Mouse (Mus musculus) gastrocnemius, adult 8-10 months (tissue): ENCODE measurements around the gene Afap1. TPM values are rescaled to one million over a fixed set of nuclear protein-coding genes. Genes with fewer than 3 reads are reported as not detected.

Source experiments
- DNase-seq, 2 experiments: peaks; one replicate each; pipeline ENCODE4 v3.0.0; 2022; ENCODE audit warnings: low spot score in 2 of 2
- total RNA-seq, 4 experiments: library from RNA; stranded (reverse); gene quantifications; 2 replicates each; pipeline ENCODE4 v1.2.4; 2022

The Afap1 gene
- total RNA-seq, result 1 to 10 TPM; 5.5 to 7.5 (median 5.8) TPM

DNA sequence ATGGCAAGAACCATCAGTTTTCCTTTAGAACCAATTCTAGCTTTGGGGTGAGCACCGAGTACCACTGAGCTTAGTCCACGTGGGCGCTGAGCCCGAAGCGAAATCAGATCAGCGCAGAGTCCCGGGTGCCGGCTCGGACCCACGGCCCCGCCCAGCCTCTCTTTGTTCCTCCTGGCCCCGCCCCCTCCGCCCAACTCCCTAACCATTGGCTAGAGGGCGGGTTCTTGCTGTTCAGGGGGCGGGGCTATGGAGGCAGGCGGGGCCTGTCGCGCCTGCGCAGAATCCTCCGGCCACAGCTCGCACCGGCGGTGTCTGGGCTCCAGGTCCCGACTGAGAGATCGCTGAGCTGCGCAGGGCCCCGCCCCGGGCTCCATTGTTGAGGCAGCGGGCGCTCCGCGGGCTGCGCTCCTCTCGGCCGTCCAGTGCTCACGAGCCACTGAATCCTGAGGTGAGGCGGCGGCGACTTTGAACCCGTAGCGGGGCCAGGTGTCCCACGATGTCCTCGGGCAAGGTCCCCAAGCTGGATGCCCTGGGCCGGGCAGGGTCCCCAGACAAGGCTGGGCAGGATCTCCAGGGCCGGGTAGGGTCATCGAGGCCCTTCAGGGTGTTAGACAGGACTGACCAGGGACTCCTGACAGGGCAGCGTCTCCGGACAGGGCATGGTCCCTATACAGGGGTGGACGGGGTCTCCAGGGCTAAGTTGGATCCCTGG lies at the start of gene Afap1:
Afap1 (plus strand) TSS at position 227 of the 712 bp plus-strand sequence.
- peak; percentile 98 to 99 for DNase-seq

DNA sequence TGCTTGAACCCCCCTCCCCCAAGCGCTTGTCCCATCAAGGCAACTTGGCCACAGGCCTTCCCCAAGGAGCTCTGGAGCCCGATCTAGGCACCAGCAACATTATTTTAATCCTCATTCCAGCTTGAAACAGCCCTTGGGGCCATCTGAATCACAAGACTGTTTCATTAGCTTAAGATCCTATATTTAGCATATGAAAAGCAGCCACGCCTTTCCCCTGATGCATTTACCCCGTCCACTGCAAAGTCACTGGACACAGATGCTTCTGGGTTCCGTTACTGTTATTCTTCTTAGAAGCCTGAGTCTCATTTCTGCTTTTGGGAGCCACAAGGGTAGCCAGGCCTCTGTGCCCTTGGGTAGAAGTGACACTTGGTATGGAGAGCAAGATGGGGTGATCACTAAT lies 41.6 kb upstream of the Afap1 start:
- DNase-seq, result no peak

DNA sequence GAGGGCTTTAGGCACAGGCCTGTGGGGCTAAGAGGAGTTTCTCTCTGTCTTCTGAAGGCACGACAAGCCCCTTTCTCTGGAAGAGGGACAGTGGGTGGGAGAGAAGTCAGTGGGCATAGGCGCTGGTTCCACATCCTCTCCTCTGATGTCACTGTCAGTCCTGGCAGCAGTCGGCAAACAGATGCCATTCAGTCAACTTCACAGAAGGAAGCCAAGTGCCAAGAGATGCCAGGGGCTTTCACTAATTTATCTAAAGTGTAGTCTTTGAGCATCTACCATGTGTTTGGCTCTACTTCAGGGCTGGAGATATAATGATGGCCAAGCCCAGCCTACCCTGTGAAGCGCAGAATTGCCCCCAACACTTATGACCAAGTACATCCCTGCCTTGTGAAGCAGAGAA lies 39.7 kb upstream of the Afap1 start:
- no peak for DNase-seq

DNA sequence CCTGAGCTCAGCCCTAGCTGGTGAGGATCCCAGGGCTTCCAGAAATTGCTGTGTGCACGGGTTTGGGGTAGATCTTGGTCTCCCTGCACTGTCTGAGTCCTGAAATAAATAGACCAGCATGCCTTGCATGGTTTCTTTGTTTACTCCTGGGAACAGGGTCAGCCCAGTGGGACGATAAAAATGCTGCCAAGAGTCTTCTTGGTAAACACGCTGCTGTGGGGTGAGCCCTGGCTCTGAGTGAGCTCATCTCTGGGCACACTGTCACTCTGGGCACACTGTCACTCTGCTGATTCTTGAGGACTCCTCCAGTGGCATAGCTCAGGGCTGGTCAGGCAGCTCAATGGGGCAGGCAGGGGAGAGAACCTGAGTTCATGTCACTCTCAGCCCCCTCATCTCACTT lies 36.9 kb upstream of the Afap1 start:
- peak in 1 of 2 experiments; percentile 38 for DNase-seq

DNA sequence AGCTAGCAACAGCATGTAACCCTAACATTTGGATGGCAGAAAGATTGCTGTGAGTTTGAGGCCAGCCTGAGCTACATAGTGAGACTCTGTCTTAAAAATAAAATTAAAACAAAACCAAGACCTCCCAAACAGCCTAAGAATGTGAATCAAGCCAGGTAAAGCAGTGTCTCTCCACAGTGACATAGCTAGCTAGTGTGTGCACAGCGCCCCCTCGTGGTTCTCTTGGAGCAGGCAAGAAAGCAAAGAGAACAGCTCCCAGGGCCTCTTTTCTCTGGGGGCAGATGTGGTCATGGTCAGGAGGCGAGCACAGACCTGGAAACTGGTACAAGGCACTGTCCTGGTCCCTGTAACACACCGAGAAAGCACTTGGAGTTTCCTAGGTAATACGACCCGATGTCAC lies 35.0 kb upstream of the Afap1 start:
- DNase-seq, result peak; percentile 20 to 39

DNA sequence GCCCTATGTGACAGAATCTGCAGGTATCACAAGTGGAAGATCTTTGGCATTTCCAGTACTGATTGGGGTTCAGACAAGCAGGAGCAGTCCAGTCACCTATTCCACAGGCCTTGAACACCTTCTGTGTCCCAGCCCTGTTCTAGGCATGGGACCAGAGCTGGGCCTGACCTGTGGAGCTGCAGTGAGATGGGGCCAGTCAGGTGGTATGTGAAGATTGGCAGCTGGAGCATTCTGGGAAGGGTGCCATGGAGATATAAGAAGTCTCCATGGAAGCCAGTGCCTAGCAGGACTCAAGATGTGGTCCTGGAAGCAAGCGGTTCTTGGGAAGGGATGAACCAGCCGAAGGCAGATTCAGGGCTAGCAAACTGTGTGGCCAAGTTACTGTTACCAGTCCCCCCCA lies 31.7 kb upstream of the Afap1 start:
- peak; percentile 16 to 55 for DNase-seq

DNA sequence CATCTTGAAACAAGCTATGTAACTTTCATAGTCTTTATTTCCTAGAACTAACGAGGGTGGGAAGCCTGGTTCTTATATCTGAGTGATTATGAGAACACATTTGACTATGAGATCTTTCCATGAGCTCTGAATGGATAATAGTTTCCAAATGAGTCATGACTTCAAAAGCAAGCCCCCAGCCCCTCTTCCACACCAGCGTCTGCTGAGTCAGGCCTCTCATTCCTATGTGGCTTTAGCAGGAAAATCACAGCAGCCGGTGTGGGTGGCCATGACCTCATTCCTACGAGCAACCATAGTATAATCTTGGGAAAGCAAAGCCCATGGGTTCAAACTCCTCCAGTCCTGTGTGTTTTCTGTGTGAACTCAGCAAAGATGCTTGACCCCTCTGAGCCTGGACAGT lies 23.1 kb upstream of the Afap1 start:
- no peak for DNase-seq

DNA sequence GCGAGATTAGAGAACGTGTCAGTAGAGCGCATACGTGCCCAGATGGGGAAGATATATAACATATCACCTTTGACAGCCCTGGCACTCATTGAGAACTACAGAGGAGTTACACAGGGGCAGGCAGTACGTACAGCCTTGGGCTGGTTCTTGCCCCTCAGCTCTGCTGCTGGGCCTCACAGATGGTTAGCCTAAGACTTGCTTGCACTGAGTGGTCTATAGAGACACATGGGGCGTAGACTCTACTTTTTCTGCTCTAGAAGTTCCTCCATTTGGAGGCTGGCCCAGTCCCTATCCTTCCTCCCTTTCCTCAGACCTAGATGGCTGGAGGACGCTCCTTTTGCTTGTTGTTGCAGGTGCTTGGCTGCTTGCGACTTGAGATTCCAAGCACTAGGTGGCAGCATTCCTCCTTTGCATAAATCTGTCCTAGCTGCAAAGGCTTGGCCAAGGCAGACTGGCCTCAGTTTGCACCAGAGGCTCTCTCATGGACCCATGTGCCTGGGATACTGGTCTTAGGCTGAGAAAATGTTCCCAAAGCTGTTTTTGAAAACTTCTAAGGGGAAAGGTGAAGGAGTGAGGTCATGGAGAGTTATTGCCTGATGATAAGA lies 22.6 kb upstream of the Afap1 start:
- DNase-seq, result peak; percentile 54 to 59

DNA sequence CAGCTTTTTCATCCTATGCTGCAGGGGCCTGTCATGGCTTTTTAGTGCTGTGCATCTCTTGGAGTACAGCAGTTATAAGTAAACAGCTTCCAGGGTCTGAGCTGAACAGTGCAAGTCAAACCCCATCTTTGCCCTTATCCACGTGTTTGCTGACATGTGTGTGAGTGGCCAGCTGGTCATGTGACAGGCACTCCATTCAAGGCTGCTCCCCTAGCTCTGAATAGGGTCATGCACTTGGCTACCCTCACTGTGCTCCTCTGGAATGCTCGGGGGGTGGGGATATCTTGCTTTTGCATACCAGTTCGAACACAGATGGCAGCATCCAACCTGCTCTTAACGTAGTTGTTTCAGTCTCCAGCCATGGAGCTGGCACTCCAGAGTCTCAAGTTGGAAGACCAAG lies 19.7 kb upstream of the Afap1 start:
- DNase-seq, result no peak

DNA sequence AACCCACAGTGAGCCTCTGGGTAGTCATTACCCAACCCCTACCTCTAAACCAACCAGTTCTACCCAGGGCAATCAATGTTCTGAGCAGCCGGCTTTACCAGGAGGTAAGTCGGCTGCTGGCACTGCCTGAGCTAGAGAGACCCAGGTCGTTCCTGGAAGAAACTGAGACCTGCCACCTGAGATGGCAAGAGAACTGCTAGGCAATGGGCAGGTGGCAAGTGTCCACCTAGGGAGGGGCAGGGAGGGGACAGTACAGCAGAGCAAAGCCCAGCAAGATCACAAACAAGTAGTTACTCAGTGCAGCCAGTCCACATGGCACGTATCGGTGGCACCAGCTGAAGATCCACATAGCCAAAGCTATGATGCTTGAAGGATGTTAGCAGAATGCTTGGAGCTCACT lies 16.9 kb upstream of the Afap1 start:
- DNase-seq, result peak; percentile 60 to 64

DNA sequence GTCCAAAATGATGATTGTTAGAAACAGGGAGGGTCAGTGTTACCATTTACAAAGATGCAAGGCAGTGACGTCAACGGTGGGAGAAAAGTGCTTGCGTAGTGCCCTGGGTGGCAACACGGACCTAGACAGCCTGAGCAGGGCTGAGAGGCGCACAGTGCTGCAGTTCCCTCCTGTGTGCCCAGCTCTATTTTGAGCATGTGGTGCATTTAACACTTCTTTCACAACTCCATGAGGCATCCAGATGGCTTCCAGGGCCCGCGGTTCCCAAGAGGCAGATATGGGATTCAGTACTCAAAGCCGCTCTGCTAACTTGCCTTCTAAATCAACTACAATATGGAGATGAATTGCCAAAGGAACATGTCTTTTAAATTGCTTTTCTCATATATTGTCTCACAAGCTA lies 13.9 kb upstream of the Afap1 start:
- DNase-seq, result no peak

DNA sequence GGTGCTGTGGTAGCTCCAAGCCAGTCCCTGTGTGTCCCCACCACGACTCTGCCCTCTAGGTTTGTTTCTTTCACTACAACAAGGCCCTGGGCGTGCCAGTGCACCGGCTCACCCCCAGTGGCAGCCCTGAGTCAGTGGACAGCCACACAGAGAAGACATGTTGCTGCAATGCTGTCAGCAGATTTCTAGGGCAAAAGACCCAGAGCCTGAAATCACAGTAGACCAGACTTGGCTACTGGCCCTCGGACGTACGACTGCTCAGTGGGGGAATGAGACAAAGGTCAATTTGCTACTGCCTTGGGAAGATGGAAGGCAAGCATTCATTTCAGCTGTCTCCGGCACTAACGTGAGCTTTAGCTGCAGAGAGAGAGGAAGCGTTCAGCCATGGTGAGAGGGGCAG lies 10.7 kb upstream of the Afap1 start:
- no peak for DNase-seq

DNA sequence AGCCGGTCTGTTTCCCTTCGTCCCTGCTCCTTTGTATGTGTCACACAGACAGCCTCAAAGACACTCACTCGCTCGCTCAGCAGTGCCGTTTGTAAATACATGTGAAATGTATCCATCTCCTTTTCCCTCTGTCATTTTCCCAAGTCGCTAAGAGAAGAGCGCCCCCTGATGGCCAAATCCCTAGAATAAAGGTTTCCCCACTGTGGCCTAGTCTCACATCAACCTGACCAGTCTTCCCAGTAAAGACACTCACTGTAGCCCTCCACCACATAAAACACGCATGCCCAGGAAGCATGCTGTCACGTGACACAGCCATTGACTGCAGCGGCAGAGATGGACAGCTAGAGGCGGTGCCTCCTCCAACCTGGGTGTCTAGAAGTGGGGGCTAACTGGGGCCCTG lies 8.9 kb upstream of the Afap1 start:
- peak; percentile 57 to 61 for DNase-seq

DNA sequence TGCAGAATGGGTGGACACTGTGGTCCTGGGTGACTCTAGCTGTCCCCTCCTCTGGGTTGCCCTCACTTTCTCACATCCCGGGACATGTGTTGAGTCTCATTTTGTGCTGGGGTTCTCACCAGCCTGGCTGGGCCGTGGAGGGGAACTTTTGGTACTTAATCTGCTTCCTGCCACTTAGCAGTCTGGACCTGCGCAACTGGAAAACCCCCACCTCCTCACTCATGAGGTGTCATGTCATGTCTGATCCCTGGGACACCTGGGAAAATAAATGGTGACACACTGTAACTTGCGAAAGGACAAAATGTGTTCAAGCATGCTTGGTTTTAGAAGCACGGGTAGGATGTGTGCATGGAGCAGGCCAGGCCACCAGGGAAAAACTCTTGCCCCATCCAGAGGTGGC lies 8.4 kb upstream of the Afap1 start:
- no peak for DNase-seq

DNA sequence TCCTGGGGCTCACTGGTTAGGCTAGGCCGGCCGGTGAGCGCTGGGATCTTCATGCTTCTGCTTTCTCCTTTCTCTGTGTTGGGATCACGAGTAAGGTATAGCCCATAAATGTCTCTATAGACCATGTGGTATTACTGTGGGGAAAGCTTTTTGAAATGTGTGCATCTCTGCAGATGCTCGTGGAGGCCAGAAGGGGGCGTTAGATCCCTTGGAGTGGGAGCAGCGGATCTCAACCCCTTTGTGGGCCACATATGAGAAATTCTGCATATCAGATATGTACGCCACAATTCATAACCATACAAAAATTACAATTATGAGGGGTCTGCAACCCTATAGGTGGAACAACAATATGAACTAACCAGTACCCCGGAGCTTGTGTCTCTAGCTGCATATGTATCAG lies 4.2 kb upstream of the Afap1 start:
- DNase-seq, result no peak

DNA sequence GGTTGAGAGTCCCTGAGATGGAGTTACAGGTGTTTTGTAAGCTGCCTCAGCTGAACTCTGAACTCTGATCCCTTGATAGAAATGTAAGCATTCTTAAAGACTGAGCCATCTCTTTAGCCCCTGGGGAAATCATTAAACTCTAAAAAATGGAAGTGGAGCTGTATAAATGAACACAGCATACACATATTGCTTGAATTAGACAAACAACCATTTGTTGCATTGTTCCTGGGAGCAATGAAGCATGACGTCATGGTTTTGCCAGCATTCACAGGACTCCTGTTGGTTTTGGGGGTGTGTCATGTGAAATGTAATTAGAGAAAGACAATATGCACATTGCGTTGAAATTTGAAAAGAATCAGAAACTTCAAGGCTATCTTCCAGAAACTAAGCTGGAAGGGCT lies 3.5 kb upstream of the Afap1 start:
- no peak for DNase-seq

DNA sequence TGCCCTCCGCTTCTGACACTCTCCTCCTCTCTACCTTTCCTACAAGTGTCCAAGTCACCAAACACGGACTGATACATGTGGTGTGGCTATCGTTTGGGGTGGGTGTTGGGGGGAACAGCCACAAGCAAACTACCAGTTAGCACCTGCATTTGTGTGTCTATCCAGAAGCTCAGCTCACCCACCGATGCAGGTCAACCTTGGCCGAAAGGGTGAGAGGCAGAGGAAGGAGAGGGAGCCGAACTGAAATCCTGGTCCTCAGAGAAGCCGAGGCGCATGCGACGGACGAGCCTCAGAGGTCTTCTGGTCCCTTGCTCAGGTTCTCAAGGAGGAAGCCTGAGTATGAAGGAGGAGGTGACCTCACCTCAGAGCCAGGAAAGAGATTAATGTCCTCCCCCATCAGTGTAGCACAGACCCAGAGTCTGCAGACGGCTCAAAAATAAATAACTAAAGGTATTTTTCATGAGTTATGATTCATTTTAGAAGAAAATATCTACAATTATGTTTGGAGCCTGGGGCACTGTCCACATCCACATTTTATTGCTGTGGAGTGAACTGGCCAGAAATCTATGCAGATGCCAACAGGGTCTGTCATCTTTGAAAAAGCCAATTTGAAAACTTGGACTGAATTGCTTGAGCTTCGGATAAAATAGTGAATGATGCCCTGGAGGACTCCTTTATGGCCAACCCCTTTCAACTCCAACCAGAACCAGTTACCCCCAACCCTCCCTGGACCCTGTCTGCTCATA lies 2.0 kb upstream of the Afap1 start:
- no peak for DNase-seq

DNA sequence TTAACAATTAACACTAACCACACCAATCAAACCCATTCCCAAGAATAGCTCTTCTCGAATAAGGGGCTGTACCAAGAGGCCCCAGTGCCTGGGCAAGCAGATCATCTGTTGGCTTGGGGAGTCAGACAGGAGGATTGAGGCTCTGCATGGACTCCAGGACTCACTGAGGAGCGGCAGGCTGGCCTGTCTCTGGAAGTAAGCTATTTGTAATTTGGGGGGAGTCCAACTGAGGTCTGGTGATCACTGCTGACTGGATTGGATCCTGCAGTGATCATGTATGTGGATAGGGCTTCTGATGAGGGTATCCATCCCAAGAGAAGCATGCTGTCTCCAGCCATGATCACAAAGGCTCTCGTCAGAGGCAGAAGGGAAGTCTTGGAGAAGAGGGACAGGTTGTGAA lies 756 bp upstream of the Afap1 start:
- no peak for DNase-seq

DNA sequence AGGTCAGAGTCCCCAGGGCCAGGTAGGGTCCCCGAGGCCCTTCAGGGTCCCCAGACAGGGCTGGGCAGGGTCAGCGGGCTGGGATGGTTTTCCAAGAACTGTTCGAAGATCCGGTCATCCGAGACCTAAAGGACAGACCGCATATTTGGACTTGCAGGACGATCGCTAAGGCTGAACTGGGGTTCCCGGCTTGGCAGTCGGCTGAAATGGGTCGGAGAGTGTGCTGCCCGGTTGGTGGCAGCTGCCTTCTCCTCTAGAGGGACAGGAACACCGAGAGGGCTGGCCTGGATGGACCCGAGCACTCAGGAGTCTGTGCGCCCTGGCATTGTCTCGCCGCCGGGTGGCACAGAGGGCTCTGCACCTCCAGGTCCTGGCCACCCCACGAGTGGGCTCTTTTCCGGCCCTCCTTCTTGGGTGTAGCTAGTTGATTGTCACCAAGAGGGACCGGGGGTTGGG lies 714 bp downstream of the Afap1 start:
- DNase-seq, result peak; percentile 57 to 58

DNA sequence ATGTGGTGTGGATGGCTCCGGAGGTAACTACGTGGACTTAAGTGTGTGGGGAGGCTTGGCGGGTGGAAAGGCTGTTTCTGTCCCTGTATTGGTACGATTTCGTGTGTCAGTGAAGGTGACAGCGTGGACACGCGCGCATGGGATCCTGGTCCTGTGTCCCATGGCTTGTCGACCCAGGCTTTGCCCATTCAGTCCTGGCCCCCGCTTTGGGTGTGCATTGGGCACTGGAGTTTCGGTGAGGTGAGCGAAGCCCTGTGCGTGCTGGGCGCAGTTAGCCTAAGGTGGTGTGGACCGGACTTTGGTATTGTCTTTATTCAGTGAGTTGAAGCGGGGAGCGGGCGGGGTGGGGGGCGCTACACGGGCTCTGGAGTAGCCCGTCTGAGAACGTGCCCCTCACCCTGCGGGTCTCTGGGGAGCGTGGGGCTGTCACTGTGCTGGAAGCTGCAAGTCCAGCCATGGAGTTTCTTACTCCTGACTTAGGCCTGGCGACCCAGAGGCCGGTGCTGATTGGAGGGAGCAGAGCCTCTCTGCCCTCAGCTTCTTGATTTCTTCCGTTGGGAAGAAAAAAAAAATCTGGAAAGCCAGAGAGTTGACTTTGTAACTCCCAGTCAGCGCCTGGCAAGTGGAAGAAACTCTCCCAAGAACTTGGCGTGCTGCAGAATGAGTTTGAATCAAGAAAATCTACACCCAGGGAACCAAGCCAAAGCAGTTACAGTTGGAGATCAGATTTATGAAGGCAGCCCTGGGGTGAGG lies 1.4 kb downstream of the Afap1 start:
- DNase-seq, result peak; percentile 33 to 40

DNA sequence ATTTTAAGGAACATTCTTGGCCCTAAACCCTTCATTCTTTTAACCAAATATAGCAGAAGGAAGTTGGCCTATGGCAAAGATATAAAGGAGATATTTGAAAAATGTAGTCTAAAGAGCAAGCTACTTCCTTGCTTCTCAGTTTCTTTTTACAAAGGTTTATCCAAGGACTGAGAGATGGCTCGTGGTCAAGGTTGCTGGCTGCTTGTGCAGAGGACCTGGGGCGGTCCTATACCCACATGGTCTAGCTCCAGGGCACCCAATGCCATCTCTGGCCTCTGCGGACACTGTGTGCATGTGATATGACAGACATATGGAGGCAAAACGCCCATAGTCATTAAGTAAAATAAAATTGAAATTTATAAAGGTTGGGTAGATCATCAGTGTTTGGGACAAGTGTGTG lies 2.8 kb downstream of the Afap1 start:
- no peak for DNase-seq

DNA sequence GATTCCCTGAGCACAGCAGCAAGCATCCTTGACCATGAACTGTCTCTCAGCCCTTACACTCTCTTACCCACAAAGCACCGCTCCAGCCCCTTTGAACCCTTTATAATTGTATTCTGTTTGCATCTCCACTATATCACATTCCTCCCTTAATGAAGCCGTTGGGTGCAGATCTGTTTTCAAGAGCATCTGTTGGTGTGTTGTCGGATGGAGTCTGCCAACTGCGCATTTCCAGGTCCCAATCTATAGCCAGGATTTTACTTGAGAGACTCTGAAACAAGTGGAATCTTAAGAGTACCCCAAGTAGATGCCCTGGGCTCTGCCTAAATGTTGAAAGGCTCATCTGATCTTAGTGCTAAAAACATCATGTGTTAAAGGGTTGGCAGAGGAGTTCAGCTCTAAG lies 3.4 kb downstream of the Afap1 start:
- DNase-seq, result no peak
